Mouse (Mus musculus) right cerebral cortex, postnatal 36 days (tissue): Measurements from ENCODE around the gene Nicn1.
"Not testable (repeated sequence)": the region's sequence is repeated elsewhere in the genome, so short reads cannot be mapped to it uniquely, and the experiment has no call there.

Experiments used
- DNase-seq, 2 experiments: peaks; one replicate each; pipeline ENCODE4 v3.0.0; 2022; ENCODE audit warnings: low spot score in 2 of 2, mixed read lengths in 1 of 2

Nicn1 gene

GRCm38 (mm10) chr9:108278697-108279450 lies 11.4 kb upstream of the Nicn1 start:
- DNase-seq = no peak

GRCm38 (mm10) chr9:108280071-108280828 lies 10.0 kb upstream of the Nicn1 start:
- DNase-seq = no peak

GRCm38 (mm10) chr9:108284410-108284809 lies 5.8 kb upstream of the Nicn1 start:
- DNase-seq = peak in 1 of 2 experiments; percentile 45

- DNase-seq = not testable (repeated sequence)
Observed at GRCm38 (mm10) chr9:108287526-108288238, 2.5 kb upstream of the Nicn1 start.

GRCm38 (mm10) chr9:108289347-108289746 lies 882 bp upstream of the Nicn1 start:
- DNase-seq = no peak

GRCm38 (mm10) chr9:108290773-108291172 lies 544 bp downstream of the Nicn1 start:
- no peak for DNase-seq

- DNase-seq = no peak
Observed at GRCm38 (mm10) chr9:108296453-108297355, 6.5 kb downstream of the Nicn1 start, which contains the start of gene Amt. Gene Amt (plus strand): TSS chr9:108296853.

- DNase-seq = no peak
Observed at GRCm38 (mm10) chr9:108301853-108302252, 11.6 kb downstream of the Nicn1 start.

GRCm38 (mm10) chr9:108304716-108305115 lies 14.5 kb downstream of the Nicn1 start:
- DNase-seq = no peak

GRCm38 (mm10) chr9:108305170-108305569 lies 14.9 kb downstream of the Nicn1 start:
- DNase-seq = no peak

GRCm38 (mm10) chr9:108305629-108306520 lies 15.6 kb downstream of the Nicn1 start, which contains the start of the genes Rhoa and Tcta:
Gene Rhoa (plus strand): TSS chr9:108306129.
Gene Tcta (minus strand): TSS chr9:108306160.
- peak; percentile 100 for DNase-seq

- DNase-seq = peak in 1 of 2 experiments; percentile 41
Observed at GRCm38 (mm10) chr9:108306571-108306980, 16.3 kb downstream of the Nicn1 start.

GRCm38 (mm10) chr9:108307021-108307807 lies 17.0 kb downstream of the Nicn1 start:
- no peak for DNase-seq

- DNase-seq = no peak
Observed at GRCm38 (mm10) chr9:108308141-108308540, 17.9 kb downstream of the Nicn1 start.

GRCm38 (mm10) chr9:108317572-108317971 lies 27.3 kb downstream of the Nicn1 start:
- no peak for DNase-seq

GRCm38 (mm10) chr9:108318462-108318861 lies 28.2 kb downstream of the Nicn1 start:
- DNase-seq = no peak

- DNase-seq = not testable (repeated sequence)
Observed at GRCm38 (mm10) chr9:108322054-108322453, 31.8 kb downstream of the Nicn1 start.

- DNase-seq = no peak
Observed at GRCm38 (mm10) chr9:108324784-108325183, 34.6 kb downstream of the Nicn1 start.

GRCm38 (mm10) chr9:108325811-108326210 lies 35.6 kb downstream of the Nicn1 start:
- no peak for DNase-seq
